Mouse (Mus musculus) stomach, embryonic 14.5 days (tissue): ENCODE results near the gene Kcnc4. TPM values are rescaled to one million over a fixed set of nuclear protein-coding genes. Genes with fewer than 3 reads are reported as not detected.

Experiments used
- ATAC-seq: fragments of 200-750 bp; cut with Nextera tagmentation; 2 replicates; pipeline ENCODE4 v1.8.0; 2017; ENCODE audit warnings: low read depth, moderate TSS enrichment; ENCODE audit not compliant: insufficient number of reproducible peaks, insufficient read depth, low FRiP score
- H3K27ac ChIP-seq: fragments of 300-500 bp; sonication (generic); 2 replicates; pipeline ENCODE4 v1.5.1; 2014; ENCODE audit warnings: mild to moderate bottlenecking, low read length, moderate library complexity, mixed read lengths
- H3K27me3 ChIP-seq: fragments of 300-500 bp; sonication (generic); 2 replicates; pipeline ENCODE4 v1.6.1; 2014; ENCODE audit warnings: low read length, control low read depth, mixed read lengths; ENCODE audit not compliant: control insufficient read depth, insufficient read depth
- H3K36me3 ChIP-seq: fragments of 300-500 bp; sonication (generic); 2 replicates; pipeline ENCODE4 v1.6.1; 2014; ENCODE audit warnings: mild to moderate bottlenecking, control low read depth, low read length, moderate library complexity, mixed read lengths; ENCODE audit not compliant: control insufficient read depth, insufficient read depth
- H3K4me1 ChIP-seq: fragments of 300-500 bp; sonication (generic); 2 replicates; pipeline ENCODE4 v1.6.1; 2014; ENCODE audit warnings: low read length, control low read depth, mixed read lengths; ENCODE audit not compliant: control insufficient read depth, insufficient read depth
- H3K4me2 ChIP-seq: fragments of 300-500 bp; sonication (generic); replicated peaks from 2 replicates; pipeline ENCODE4 v1.6.1; 2014; ENCODE audit warnings: low read depth, low read length, control low read depth
- H3K4me3 ChIP-seq: fragments of 300-500 bp; sonication (generic); 2 replicates; pipeline ENCODE4 v1.5.1; 2014; ENCODE audit warnings: low read depth, low read length, control low read depth
- H3K9ac ChIP-seq: fragments of 300-500 bp; sonication (generic); replicated peaks from 2 replicates; pipeline ENCODE4 v1.6.1; 2014; ENCODE audit warnings: low read depth, mild to moderate bottlenecking, control low read depth, low read length, moderate library complexity, mixed read lengths
- H3K9me3 ChIP-seq: fragments of 300-500 bp; sonication (generic); 2 replicates; pipeline ENCODE4 v1.6.1; 2016; ENCODE audit warnings: low read depth, low read length, control low read depth; ENCODE audit not compliant: control insufficient read depth
- WGBS: fragments of 180-500 bp; shearing (Covaris S2); extraction: QIAGEN DNeasy Blood & Tissue Kit; methylation state at CpG from one replicate; pipeline ENCODE4 v1.1.7; 2014; 5-methylcytosine and 5-hydroxymethylcytosine counted together
- polyA plus RNA-seq: library from polyadenylated mRNA; unstranded; fragments of >200 nt; fragmentation: Nextera tagmentation; extraction: Ambion mirVana; gene quantifications from 2 replicates; pipeline ENCODE4 v1.2.1, GENCODE M21; 2014

The Kcnc4 gene
- polyA plus RNA-seq, 1 experiment from 2014 or later = not detected

- no peak overlapping the region for H3K4me2 ChIP-seq
- 65% methylated on average over 4 of the region's 4 CpGs for WGBS
- no peaks in the 10 kb centered on the region for H3K9me3 ChIP-seq
- H3K36me3 ChIP-seq = no peaks in the 10 kb centered on the region
- no peak overlapping the region for H3K4me3 ChIP-seq
- no peak for ATAC-seq
- H3K27me3 ChIP-seq = no peaks in the 10 kb centered on the region
- H3K4me1 ChIP-seq = no peaks in the 10 kb centered on the region
- no peak overlapping the region for H3K9ac ChIP-seq
- H3K27ac ChIP-seq = no peak overlapping the region
These were observed 9.7 kb upstream of the Kcnc4 start for GRCm38 (mm10) chr3:107469059-107469458.

GRCm38 (mm10) chr3:107468106-107468505 is 8.8 kb upstream of the Kcnc4 start:
- H3K36me3 ChIP-seq = no peaks in the 10 kb centered on the region
- 0 out of 2 replicates have a peak, but pooled peaks cover 2% of the 10 kb centered on the region for H3K27me3 ChIP-seq
- no peak overlapping the region for H3K27ac ChIP-seq
- H3K4me1 ChIP-seq = no peaks in the 10 kb centered on the region
- no peaks in the 10 kb centered on the region for H3K9me3 ChIP-seq
- no peak overlapping the region for H3K4me2 ChIP-seq
- no peak overlapping the region for H3K4me3 ChIP-seq
- ATAC-seq = no peak
- 81% methylated on average over 11 of the region's 11 CpGs for WGBS
- no peak overlapping the region for H3K9ac ChIP-seq

- Histone ChIP-seq H3K27me3 (peaks cover 7% of the 10 kb centered on the region; the same call in 1 of the 2 replicates), H3K9ac (no peak overlapping the region), H3K4me2 (no peak overlapping the region), H3K36me3 (no peaks in the 10 kb centered on the region), H3K27ac (no peak overlapping the region), H3K4me1 (no peaks in the 10 kb centered on the region), H3K4me3 (no peak overlapping the region), H3K9me3 (no peaks in the 10 kb centered on the region)
- WGBS = 6% methylated on average over 6 of the region's 6 CpGs
- no peak for ATAC-seq
These were observed 7.2 kb upstream of the Kcnc4 start for GRCm38 (mm10) chr3:107466577-107466976.

DNA sequence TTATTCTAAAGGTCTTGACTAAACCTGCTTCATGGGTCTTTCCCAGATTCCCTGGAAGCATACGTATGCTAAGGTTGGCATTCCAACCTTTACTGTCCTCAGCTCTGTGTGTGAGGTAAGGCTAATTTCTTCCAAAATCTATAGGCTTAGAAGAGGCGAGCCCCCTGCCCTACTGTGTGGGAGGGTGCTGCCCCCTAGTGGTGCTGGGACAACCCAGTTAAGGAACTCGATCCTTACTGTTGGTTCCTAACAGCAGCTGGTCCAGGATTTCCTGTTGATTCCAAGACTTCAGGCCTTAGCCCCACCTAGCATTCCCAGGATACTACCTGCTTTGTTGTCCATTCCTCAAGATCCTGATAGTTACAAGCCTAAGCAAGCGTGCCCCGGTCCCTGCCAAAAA is 2.8 kb upstream of the Kcnc4 start:
- Histone ChIP-seq H3K9ac (no peak overlapping the region), H3K4me3 (no peak overlapping the region), H3K9me3 (no peaks in the 10 kb centered on the region), H3K27me3 (peaks cover 49% of the 10 kb centered on the region), H3K36me3 (no peaks in the 10 kb centered on the region), H3K4me1 (peaks cover 14% of the 10 kb centered on the region; the same call in 1 of the 2 replicates), H3K27ac (no peak overlapping the region), H3K4me2 (no peak overlapping the region)
- 0 out of 2 replicates have a peak, but pooled peaks have one; percentile 16 for ATAC-seq
- WGBS = 14% methylated on average over 5 of the region's 5 CpGs

DNA sequence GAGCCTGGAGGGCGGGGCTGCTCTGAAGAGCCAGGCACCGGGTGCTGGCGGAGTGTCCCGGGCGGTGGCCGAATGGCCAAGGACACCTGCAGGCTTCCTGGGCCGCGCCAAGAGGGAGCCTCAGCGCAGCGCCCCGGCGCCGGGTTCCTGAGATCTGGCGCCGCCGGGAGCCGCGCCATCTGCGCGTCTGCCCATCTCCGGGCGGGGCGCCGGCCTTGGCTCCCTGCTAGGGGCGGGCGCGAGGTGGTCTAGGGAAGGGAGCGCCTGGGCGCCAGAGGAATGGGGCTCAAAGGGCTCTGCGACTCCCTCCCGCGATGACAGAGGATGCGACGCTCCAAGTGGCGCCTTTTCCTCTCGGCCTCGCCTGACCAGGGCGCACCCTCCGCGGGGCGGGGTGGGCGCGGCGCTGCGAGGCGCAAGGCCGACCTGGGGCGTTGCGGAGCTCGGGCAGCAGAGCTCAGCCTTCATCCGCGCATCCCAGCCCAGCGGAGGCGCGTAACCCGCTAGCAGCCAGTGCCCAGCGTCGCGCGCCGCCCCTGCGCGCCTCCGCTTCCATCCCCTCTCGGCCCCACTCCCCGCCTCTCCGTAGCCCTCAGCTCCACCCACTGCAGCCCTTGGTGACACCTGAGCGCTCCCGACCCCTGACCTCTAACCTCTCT is 550 bp upstream of the Kcnc4 start:
- WGBS = under 1% methylated on average over 39 of the region's 69 CpGs
- Histone ChIP-seq H3K4me1 (peaks cover 14% of the 10 kb centered on the region; the same call in 1 of the 2 replicates), H3K4me3 (peak overlapping the region; percentile 42), H3K36me3 (no peaks in the 10 kb centered on the region), H3K27ac (no peak overlapping the region), H3K4me2 (peak overlapping the region; percentile 76), H3K9me3 (no peaks in the 10 kb centered on the region), H3K27me3 (peaks cover 65% of the 10 kb centered on the region), H3K9ac (no peak overlapping the region)
- ATAC-seq = peak; percentile 51

- H3K9me3 ChIP-seq = no peaks in the 10 kb centered on the region
- WGBS = under 1% methylated on average over 51 of the region's 51 CpGs
- ATAC-seq = no peak
These were observed 690 bp downstream of the Kcnc4 start for GRCm38 (mm10) chr3:107458528-107459195.

DNA sequence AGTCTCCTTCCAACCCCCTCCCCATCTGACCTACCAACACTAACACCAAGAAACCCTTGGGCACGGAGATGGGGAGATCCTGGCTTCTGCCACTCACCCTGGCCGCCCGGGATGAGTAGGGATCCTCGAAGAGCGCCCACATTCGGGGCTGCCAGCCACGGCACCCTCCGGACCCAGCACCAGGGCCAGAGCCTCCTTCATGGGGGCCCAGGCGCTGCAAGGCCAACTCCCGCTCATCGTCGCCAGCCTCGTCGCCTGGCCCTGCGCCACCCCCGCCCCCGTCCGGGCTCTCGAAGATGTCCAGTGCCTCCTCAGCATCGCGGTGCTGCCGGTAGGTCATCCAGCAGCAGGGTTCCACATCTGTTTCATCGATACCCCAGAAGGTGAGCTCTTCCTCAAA is 1.2 kb downstream of the Kcnc4 start:
- Histone ChIP-seq H3K9me3 (no peaks in the 10 kb centered on the region), H3K27ac (no peak overlapping the region), H3K4me1 (peaks cover 14% of the 10 kb centered on the region; the same call in 1 of the 2 replicates), H3K4me3 (peak overlapping the region; percentile 42), H3K36me3 (no peaks in the 10 kb centered on the region), H3K4me2 (peak overlapping the region; percentile 76), H3K9ac (no peak overlapping the region), H3K27me3 (peaks cover 62% of the 10 kb centered on the region)
- no peak for ATAC-seq
- 3% methylated on average over 23 of the region's 23 CpGs for WGBS

More at GRCm38 (mm10) chr3:107458528-107459195, 690 bp downstream of the Kcnc4 start:
- peak overlapping the region; percentile 76 for H3K4me2 ChIP-seq
- no peak overlapping the region for H3K27ac ChIP-seq
- peaks cover 14% of the 10 kb centered on the region; the same call in 1 of the 2 replicates for H3K4me1 ChIP-seq
- H3K4me3 ChIP-seq = peak overlapping the region; percentile 42
- no peaks in the 10 kb centered on the region for H3K36me3 ChIP-seq
- H3K9ac ChIP-seq = 0 out of 2 replicates have a peak overlapping the region, but pooled peaks have one; percentile 0
- peaks cover 65% of the 10 kb centered on the region for H3K27me3 ChIP-seq

DNA sequence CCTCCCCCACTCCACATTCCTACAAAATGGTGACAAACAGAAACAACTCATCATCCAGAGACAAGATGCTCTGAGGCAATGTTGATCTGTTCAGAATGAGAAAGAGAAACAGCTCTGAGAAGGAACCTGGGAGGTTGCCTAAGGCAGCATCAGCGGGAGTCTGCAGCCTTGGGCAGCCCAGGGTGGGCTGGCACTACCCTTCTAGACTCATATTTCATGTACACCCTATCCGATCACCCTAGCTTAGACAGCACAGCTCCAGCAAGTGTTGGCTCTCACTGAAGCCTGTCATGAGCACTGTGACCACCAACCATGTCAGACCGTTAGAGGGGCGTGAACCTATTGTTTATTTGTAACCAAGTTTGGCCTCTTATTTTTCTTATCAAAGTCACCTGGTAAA is 5.1 kb downstream of the Kcnc4 start:
- Histone ChIP-seq H3K9me3 (no peaks in the 10 kb centered on the region), H3K4me1 (0 out of 2 replicates have a peak, but pooled peaks cover 8% of the 10 kb centered on the region)

More for the DNA sequence above, 5.1 kb downstream of the Kcnc4 start:
- Histone ChIP-seq H3K27ac (no peak overlapping the region), H3K4me2 (no peak overlapping the region), H3K9ac (no peak overlapping the region), H3K4me3 (no peak overlapping the region), H3K36me3 (no peaks in the 10 kb centered on the region), H3K27me3 (peaks cover 35% of the 10 kb centered on the region)
- 69% methylated on average over 4 of the region's 4 CpGs for WGBS
- ATAC-seq = no peak
